Mouse (Mus musculus) kidney, adult 8-10 months (tissue): Measurements from ENCODE around the gene Hsf5.
A peak's percentile ranks its signal among the peaks of the same experiment; 100 is the strongest.

Source experiments
- DNase-seq, 2 experiments: peaks; one replicate each; pipeline ENCODE4 v3.0.0; 2022

Hsf5 gene

GRCm38 (mm10) chr11:87616790-87617474, at the start of gene Hsf5:
Hsf5 (plus strand) TSS chr11:87617164.
- no peak for DNase-seq

GRCm38 (mm10) chr11:87568255-87568953, 48.6 kb upstream of the Hsf5 start, which contains the start of gene Sept4:
Sept4 (plus strand) TSS chr11:87568903.
- DNase-seq, result no peak

GRCm38 (mm10) chr11:87570743-87571142, 46.2 kb upstream of the Hsf5 start:
- DNase-seq, result no peak

GRCm38 (mm10) chr11:87571361-87571950, 45.5 kb upstream of the Hsf5 start:
- DNase-seq, result no peak

- DNase-seq, result no peak
Observed at GRCm38 (mm10) chr11:87573751-87574150, 43.2 kb upstream of the Hsf5 start.

GRCm38 (mm10) chr11:87574520-87575180, 42.3 kb upstream of the Hsf5 start:
- DNase-seq, result no peak

GRCm38 (mm10) chr11:87577601-87578248, 39.2 kb upstream of the Hsf5 start:
- peak in 1 of 2 experiments; percentile 69 for DNase-seq

GRCm38 (mm10) chr11:87578249-87578962, 38.6 kb upstream of the Hsf5 start:
- DNase-seq, result peak in 1 of 2 experiments; percentile 62

GRCm38 (mm10) chr11:87578963-87579601, 37.9 kb upstream of the Hsf5 start:
- DNase-seq, result no peak

- no peak for DNase-seq
Observed at GRCm38 (mm10) chr11:87579713-87580112, 37.3 kb upstream of the Hsf5 start.

GRCm38 (mm10) chr11:87580543-87581085, 36.4 kb upstream of the Hsf5 start:
- no peak for DNase-seq

- DNase-seq, result no peak
Observed at GRCm38 (mm10) chr11:87581161-87581865, 35.7 kb upstream of the Hsf5 start.

- DNase-seq, result no peak
Observed at GRCm38 (mm10) chr11:87581933-87582710, 34.8 kb upstream of the Hsf5 start.

GRCm38 (mm10) chr11:87583291-87584034, 33.5 kb upstream of the Hsf5 start:
- DNase-seq, result no peak

GRCm38 (mm10) chr11:87584711-87585505, 32.1 kb upstream of the Hsf5 start:
- DNase-seq, result no peak

- no peak for DNase-seq
Observed at GRCm38 (mm10) chr11:87587211-87587874, 29.6 kb upstream of the Hsf5 start.

- no peak for DNase-seq
Observed at GRCm38 (mm10) chr11:87589605-87590004, 27.4 kb upstream of the Hsf5 start.
